Mouse (Mus musculus): ENCODE data around the gene Pacs1.
A peak's percentile ranks its signal among the peaks of the same experiment; 100 is the strongest.
"Not testable (repeated sequence)": the region's sequence is repeated elsewhere in the genome, so short reads cannot be mapped to it uniquely, and the experiment has no call there.

Gene Pacs1

DNA sequence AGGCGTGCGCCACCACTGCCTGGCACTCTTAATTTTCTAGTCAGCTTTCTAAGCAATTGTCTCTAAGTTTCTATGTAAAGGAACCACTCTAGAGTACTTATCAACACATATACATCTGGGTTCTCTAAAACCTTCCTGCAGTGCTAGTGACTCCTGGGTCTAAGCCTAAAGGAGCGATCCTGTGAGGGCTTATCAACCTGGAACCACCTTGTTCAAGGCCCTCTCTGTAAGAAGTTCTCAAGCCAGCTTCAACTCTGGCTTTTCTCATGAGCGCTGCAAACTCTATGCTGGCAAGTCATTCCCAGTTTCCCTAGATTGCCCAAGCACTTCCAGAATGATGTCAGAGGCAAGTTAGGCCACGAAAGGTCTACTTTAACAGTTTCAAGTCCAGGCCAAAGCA, 5.9 kb downstream of the Pacs1 start:
- DNase-seq: no peak

GRCm38 (mm10) chr19:5257140-5257539, 15.8 kb downstream of the Pacs1 start:
- peak; percentile 83 for DNase-seq

- not testable (repeated sequence) for DNase-seq
Observed at GRCm38 (mm10) chr19:5236981-5237380, 35.9 kb downstream of the Pacs1 start.

DNA sequence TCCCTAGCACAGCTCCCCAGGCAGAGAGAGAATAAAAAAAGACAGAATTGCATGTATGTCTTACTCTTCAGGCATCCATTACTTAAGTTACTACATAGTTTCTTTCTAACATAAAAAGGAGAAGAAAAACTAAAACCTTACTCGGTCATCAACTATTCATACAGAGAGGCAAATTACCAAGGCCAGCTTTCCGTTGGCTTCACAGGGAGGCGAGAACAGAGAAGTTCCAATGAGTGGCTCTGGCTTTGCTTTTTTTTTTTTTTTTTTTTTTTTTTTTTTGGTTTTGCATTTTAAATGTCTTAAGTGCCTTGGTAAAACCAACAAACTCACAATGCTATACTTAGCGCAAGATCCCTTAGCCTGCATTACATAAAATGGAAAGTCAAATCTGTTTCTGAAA, 40.2 kb downstream of the Pacs1 start:
- no peak for DNase-seq

DNA sequence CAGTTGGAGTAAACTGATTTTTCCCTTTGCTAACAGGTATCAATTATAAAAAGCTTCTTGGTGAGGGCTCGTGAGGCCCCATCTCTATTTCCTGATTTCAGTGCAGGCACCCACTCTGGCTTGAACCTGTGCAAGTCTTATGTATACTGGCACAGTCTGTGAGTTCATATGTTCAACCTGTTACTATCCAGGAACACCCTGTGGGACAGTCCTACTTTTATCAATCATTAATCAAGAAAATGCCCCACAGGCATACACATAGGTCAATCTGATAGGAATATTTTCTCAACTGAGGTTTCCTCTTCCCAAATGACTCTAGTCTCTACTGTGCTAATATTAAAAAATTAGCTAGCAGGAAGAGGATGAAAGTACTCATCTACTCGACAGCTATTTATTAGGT, 42.8 kb downstream of the Pacs1 start:
- no peak for DNase-seq

DNA sequence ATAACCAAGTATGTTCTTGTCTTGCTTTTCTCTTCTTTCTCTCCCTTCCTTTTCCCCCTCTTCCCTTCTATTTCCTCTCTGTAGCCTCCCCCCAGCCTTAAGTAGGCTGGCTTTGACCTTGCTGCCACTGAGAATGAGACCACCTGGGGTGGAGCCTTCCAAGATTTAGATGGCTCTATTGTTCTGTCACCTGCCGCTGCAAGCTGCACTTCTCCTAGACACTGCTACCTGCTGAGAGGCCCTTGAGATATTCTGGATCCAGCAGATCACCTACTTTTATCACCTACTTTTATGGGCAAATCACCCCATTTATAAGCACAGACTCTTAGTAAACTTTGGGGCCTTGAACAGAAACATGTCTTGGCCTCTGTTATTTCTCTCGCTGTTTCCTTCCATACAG, 48.3 kb downstream of the Pacs1 start:
- no peak for DNase-seq

DNA sequence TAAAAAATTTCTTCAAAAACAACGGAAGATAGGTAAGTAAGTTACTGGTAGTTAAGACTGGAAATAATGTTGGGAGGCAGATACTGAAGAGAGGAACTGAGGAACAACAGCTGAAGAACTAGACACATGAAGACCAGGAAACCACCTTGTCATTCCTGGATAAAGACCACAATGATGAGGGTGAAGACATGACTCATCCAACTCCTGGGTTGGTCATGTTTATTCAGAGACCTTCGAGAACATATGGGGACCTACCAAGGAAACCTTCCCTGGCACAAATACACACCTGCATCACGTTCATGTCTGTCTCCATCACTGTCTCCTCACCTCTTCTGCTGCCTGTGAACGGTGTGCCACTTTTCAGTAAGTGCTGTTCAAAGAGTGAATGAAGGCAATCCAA, 48.8 kb downstream of the Pacs1 start:
- no peak for DNase-seq

DNA sequence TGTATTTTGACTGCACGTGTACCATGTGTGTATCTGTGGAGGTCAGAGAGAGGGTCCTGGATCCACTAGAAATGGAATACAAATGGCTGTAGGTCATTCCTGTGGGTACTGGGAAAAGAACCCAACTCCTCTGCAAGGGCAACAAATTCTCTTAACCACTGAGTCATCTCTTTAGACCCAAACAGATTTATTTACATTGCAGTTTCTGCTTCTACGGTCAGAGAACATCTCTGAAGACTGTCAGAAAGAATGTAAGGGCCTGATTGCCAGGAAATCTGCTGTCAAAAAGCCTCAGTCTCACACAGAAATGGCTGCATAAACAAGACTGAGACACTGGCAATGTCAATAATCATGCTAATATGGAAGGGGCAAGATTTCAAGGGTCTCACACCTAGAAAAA, 51.0 kb downstream of the Pacs1 start:
- no peak for DNase-seq

DNA sequence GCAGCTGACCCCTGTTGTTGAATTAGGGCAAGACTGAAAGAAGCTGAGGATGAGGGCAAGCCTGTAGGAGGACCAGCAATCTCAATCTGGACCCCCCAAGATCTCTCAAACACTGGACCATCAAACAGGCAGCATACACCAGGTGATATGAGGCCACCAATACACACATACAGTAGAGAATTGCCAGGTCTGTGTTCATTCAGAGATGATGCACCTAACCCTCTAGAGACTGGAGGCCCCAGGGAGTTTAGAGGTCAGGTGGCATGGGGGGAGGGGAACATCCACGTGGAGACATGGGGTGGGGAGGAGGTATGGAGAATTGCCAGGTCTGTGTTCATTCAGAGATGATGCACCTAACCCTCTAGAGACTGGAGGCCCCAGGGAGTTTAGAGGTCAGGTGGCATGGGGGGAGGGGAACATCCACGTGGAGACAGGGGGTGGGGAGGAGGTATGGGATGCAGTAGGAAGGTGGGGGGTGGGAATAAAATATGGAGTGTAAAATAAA, 51.6 kb downstream of the Pacs1 start:
- DNase-seq: not testable (repeated sequence)

DNA sequence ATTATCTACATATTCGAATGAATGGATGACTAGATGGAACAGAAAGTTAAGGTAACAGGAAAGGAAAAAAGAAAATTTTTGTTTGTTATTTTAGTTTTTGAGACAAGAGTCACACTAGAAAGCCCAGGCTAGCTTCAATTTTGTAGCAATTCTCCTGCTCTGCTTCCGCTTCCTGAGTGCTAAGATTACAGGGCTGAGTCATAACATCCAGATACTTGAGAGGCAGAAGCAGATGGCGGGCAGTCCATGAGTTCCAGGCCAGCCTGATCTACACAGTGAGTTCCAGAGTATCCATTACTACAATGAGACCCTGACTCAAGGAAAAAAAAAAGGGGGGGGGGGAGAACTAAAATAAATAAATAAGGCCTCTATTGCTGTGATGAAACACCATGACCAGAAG, 52.5 kb downstream of the Pacs1 start:
- DNase-seq: no peak

- DNase-seq: no peak
Observed at GRCm38 (mm10) chr19:5201691-5202090, 71.2 kb downstream of the Pacs1 start.

DNA sequence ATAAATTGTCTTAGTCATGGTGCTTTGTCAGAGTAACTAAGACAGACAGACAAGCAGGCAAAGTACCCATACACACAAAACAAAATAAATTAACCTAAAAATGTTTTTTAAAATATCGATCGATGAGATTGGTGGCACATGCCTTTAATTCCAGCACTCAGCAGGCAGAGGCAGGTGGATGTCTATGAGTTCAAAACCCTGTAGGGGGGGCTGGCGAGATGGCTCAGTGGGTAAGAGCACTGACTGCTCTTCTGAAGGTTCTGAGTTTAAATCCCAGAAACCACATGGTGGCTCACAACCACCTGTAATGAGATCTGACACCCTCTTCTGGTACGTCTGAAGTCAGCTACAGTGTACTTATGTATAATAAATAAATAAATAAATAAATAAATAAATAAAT, 72.3 kb downstream of the Pacs1 start:
- peak; percentile 50 for DNase-seq

DNA sequence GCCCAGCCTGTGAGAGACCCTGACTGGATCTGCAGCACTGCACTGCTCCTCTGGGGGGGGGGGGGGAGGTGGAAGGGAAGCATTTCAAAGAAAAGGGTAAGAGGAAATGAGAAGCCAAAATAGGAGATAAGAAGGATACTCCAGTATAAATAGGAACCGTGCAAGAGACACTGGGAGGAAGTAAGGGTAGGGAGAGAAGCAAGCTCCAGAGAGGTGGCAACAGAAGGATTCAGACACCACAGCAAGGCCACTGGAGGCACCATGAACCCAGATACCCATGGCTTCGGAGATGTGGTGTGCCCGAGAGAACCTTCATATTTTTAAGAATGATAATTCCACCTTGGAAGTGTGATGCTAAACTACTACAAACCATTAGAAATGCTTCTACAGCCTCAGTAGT, 74.4 kb downstream of the Pacs1 start:
- no peak for DNase-seq

- peak; percentile 65 for DNase-seq
Observed at GRCm38 (mm10) chr19:5195417-5196035, 77.4 kb downstream of the Pacs1 start.

GRCm38 (mm10) chr19:5192397-5192796, 80.5 kb downstream of the Pacs1 start:
- DNase-seq: no peak

- no peak for DNase-seq
Observed at GRCm38 (mm10) chr19:5187439-5187838, 85.5 kb downstream of the Pacs1 start.

DNA sequence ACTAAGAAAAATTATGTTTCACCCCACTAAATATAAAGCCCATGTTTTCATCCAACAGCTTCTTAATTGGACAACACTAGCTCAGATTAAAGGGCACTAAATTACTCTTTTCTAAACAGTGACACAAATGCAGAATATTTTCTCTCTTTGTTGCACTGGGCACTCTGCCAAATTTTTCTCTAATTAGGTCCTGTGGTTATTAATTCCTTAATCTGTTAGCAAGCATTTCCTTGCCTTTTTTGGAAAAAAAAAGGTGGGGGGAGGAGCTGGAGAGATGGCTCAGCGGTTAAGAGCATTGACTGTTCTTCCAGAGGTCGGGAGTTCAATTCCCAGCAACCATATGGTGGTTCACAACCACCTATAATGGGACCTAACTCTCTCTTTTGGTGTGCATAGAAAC, 91.0 kb downstream of the Pacs1 start:
- DNase-seq: no peak

DNA sequence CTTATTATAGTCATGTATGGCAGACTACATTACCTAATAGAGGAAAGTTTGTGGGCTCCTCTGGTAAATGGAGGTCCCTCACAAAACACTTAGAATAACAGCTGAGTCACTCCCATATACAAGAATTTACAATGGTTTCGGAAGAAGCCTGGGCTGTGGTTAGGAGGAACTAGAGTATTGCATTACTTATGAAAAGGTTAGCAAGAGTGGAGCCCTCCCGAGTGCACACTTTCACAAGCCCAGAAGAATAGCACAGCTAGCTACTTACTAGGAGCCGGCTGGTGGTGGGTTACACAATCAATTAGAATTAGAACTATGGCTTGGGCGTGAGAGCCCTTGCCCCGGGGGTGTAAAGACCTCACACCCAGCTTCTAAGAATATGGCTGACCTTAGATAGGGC, 94.3 kb downstream of the Pacs1 start:
- DNase-seq: no peak

- no peak for DNase-seq
Observed at GRCm38 (mm10) chr19:5170430-5170829, 102.5 kb downstream of the Pacs1 start.

DNA sequence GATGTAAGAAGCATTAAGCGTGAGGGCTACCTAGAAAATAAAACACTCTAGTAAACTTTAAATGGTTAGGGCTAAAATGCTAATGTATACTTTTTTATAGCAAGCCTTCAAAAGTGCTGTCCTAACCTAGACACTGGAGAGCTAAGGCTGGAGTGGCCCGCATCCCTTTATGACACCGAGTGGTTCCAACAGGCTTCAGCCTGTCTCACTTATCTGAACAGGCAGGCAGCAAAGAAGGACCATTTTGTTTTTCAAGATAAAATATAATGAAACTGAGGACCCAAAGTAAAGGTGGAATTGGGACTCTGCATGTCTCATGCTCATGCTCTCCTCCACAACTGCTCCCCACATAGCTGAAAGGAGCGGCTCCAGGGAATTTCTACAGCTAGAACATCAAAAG, 105.4 kb downstream of the Pacs1 start:
- no peak for DNase-seq

DNA sequence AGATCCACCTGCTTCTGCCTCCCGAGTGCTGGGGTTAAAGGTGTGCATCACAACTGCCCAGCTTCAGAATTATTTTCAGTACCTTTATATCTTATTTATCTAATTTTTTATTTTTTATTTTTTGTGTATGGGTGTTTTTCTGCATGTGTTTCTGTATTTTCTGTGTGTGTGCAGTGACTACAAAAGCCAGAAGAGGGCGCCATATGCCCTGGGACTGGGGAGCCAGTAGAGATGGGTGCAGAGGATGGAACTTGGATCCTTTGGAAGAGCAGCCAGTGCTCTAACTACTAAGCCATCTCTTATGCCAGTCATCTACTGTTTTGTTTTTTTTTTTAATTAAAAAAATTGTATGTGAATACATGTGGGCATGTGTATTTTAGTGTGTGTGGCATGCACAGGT, 108.5 kb downstream of the Pacs1 start:
- DNase-seq: peak; percentile 37

DNA sequence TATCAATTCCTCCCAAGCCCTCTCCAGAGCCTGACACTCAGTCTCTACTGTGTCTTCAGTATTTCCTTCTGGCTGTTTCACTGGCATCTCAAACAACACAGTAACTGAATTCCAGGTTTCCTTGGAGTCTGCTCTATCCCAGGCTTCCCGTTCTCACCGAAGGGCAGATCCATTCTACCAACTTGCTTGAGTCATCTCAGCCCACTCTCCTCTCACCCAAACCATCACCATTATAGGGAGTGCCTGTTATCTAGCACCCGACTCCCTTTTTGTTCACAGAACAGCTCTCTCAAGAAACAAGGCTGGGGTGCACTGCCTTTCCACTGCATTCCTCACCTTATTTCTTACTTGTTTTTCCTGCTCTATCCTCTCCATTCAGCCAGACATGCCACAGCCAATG, 111.0 kb downstream of the Pacs1 start:
- DNase-seq: no peak

- DNase-seq: no peak
Observed at GRCm38 (mm10) chr19:5152261-5152660, 120.7 kb downstream of the Pacs1 start.

DNA sequence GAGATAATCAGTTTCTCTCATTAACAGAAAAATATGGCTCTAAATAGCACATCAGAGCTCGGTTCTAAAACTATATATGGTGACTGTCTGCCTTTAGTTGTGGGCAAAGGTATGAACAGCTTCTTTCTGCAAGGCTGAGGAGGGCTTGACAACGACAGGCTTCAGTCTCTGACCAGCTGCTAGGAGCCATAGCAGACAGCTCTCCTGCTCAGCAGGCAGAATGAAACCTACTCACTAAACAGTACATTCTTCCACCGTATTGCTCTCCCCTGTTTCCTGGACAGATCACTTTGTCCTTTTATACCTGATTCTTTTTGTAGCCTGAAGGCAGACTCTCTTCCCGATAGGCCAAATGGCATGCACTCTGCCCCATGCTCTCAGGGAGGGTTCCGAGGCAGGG, 121.2 kb downstream of the Pacs1 start:
- DNase-seq: no peak

DNA sequence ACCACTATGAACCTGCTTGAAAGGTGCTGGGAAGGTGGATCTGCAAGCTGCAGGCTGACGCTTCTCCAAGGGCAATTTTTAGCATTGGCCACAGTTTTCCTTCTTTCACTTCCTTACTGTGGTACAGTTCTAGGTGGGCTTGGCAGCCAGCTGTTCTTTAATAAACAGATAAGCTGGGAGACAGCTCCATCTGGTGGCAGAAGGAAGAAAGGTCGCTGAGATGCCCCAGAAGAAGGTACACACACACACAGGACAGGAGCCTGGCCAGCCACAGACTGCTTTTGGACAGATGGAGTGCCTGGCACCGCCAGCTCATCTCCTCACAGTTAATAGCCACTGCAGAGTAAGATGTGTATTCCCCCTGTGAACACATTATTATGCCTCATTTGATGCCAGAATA, 121.6 kb downstream of the Pacs1 start:
- DNase-seq: peak; percentile 61

GRCm38 (mm10) chr19:5150358-5150757, 122.6 kb downstream of the Pacs1 start:
- no peak for DNase-seq

Measured in thymus, postnatal 14 days (tissue).